ENCODE assay signal across 17 mouse cellular contexts in genomic region chr5:121014496-121014895, GRCm38 (mm10). TPM values are rescaled to one million over a fixed set of nuclear protein-coding genes. Genes with fewer than 3 reads are reported as not detected.
"Had no signal": no experiment of that assay in that cellular context is flagged by ENCODE, and none has a peak within 500 bp of the region (broad histone marks: within the 10 kb centered on the region; RNA-seq: fewer than 3 reads in every experiment).

No protein-coding gene starts in this region.

- H3K27me3 ChIP-seq: neural tube, embryonic 13.5 days; neural tube, embryonic 15.5 days; stomach, embryonic 15.5 days had no signal

- H3K4me2 ChIP-seq: neural tube, embryonic 12.5 days; neural tube, embryonic 13.5 days; neural tube, embryonic 15.5 days; stomach, embryonic 15.5 days had no signal

- H3K9ac ChIP-seq: neural tube, embryonic 12.5 days; neural tube, embryonic 13.5 days; neural tube, embryonic 15.5 days; stomach, embryonic 15.5 days had no signal

- DNase-seq: retina, postnatal 1 day; right cerebral cortex, adult 18-20 months; right cerebral cortex, postnatal 14 days; right cerebral cortex, postnatal 25 days; right cerebral cortex, postnatal 4 days; spleen, adult 18-20 months; thymus, adult 18-20 months; thymus, adult 2 months; thymus, postnatal 14 days; thymus, postnatal 25 days; thymus, postnatal 4 days had no signal

- H3K4me1 ChIP-seq: stomach, embryonic 15.5 days had no signal

- H3K4me3 ChIP-seq: neural tube, embryonic 12.5 days; neural tube, embryonic 13.5 days; neural tube, embryonic 15.5 days; stomach, embryonic 15.5 days had no signal

- H3K36me3 ChIP-seq: neural tube, embryonic 12.5 days; neural tube, embryonic 13.5 days; neural tube, embryonic 15.5 days; stomach, embryonic 15.5 days had no signal

- H3K27ac ChIP-seq: neural tube, embryonic 12.5 days; neural tube, embryonic 13.5 days; neural tube, embryonic 15.5 days; stomach, embryonic 15.5 days; stomach, postnatal 0 days had no signal

- H3K9me3 ChIP-seq: neural tube, embryonic 12.5 days; neural tube, embryonic 13.5 days; neural tube, embryonic 15.5 days; stomach, embryonic 15.5 days had no signal

RNA-seq across cellular contexts. Expression of gene Rph3a, which starts 4.6 kb away (rescaled TPM):
- total RNA-seq: neutrophil, adult 5-6 weeks had no signal
